Mouse (Mus musculus): ENCODE measurements around the gene Gbgt1. TPM values are rescaled to one million over a fixed set of nuclear protein-coding genes. Genes with fewer than 3 reads are reported as not detected.

Gene Gbgt1
- polyA plus RNA-seq, 1 experiment from 2014 or later = 0.10 TPM

DNA sequence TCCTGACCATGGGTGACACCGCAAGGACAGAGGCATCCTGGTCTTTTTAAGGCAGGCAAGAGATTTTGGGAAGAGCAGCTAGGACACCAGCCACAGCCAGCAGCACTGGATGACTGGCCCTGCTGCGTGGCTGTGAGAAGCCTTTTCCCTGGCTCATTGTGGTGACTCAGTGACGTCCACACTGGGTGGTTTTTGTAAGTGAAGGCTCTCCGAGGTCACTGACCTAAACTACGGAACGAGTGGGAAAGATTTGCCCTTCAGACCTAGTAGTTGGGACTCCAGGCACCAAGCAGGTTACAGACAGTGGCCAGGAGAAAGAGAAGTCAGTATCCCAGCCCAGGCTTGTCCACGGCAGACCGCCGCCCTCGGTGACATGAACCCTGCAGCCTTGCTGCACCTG is 27.7 kb downstream of the Gbgt1 start:
- Histone ChIP-seq H3K27ac (ENCODE audit: low read depth, low read length) (peak overlapping the region; percentile 88), H3K9ac (ENCODE audit: low read length) (no peak overlapping the region), H3K4me2 (no peak overlapping the region), H3K4me1 (ENCODE audit: control insufficient read depth, insufficient read depth, low read length) (peaks cover 32% of the 10 kb centered on the region), H3K9me3 (ENCODE audit: control insufficient read depth, low read length) (no peaks in the 10 kb centered on the region), H3K4me3 (ENCODE audit: low read depth, low read length) (no peak overlapping the region), H3K36me3 (ENCODE audit: control insufficient read depth, insufficient read depth, low read length) (no peaks in the 10 kb centered on the region), H3K27me3 (ENCODE audit: control insufficient read depth, insufficient read depth, low read length) (no peaks in the 10 kb centered on the region)
- ATAC-seq (ENCODE audit: low FRiP score) = no peak
- WGBS = 78% methylated on average over 10 of the region's 10 CpGs
- DNase-seq (ENCODE audit: low spot score, missing footprints) = no peak

DNA sequence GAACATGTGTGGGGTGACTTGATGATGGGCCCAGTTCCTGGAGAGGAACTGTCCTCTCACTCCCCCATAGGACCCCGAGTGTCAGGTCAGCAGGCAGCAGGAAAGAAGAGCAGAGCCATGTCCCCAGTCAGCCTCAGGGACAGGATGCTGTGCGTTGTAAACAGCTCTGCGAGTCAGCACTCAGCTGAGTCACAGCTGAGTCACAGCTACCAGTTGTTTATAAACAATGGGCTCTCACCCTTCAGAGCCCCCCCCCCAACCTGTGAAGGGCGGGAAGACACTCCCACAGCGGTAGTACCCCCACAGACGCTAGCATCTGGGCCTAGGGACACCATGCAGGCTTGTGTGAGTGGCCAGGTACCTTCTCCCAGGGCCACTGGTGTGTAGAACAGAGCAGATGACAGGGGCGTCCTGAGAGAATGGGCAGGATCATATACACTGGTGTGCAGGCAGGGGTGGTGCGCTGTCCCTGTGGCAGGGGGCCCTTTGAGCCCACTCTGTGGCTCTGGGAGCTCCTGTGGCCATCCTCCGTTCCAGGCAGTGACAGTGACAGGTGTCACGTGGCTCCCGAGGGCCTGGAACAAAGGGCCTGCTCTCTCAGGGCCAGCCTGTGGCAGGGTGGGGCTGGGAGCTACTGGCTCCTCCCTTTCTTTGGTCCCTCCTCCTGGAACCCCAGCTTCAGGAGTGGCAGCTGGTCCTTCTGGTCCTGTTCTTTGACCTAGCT is 28.7 kb downstream of the Gbgt1 start:
- peaks cover 36% of the 10 kb centered on the region for H3K4me1 ChIP-seq (ENCODE audit: control insufficient read depth, insufficient read depth, low read length)
- H3K4me2 ChIP-seq = peak overlapping the region; percentile 6; the same call in 1 of the 2 replicates

DNA sequence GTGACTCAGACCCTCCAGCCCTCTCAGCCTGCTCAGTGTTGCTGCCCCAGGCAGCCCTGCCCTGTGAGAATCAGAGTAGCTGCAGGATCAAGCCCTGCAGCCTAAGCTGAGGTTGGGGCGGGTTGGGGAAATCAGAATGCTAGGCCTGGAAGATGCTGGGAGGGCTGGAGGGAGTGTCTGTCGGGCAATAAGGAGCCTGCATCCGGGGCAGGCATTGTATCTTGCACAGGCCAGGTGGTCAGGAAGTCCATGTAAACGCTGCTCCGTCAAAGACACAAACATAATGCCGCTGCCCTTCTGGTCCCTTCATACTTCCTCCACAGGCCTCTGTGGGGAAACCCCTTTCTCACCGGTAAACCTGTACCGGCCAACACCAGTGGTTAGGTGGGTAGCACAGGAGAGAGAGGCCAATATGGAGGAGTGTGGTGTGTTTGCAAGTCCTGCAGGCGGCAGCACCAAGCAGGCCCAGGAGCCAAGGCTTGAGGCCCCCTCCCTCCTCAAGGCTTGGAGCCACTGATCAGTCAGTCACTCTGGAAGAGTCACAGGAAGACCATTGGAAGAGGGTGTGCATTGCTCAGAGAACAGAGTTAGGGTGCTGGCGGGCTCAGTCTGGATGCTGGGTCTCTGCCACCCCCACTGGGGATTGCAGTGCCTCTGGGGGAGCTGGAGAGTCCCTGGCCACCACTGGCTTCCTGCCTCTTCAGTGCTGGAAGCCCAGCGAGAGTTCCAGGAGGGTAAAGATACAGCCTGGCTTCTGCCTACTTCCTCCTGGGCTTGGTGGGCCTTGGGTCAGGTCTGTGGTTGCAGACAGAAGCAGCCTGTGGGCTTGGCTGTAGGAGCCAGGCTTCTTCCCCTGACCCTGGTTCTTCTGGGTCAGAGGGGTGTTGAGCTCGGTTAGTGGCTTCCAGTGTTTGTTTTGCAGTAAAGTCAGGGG is 29.5 kb downstream of the Gbgt1 start:
- peak overlapping the region; percentile 54 for H3K9ac ChIP-seq (ENCODE audit: low read length)
- peak overlapping the region; percentile 88 for H3K27ac ChIP-seq (ENCODE audit: low read depth, low read length)
- H3K36me3 ChIP-seq (ENCODE audit: control insufficient read depth, insufficient read depth, low read length) = no peaks in the 10 kb centered on the region
- H3K4me2 ChIP-seq = no peak overlapping the region; the same call in 1 of the 2 replicates
- peak; percentile 24; the same call in 1 of the 2 replicates for ATAC-seq (ENCODE audit: low FRiP score)
- H3K9me3 ChIP-seq (ENCODE audit: control insufficient read depth, low read length) = no peaks in the 10 kb centered on the region
- no peak overlapping the region for H3K4me3 ChIP-seq (ENCODE audit: low read depth, low read length)
- H3K27me3 ChIP-seq (ENCODE audit: control insufficient read depth, insufficient read depth, low read length) = no peaks in the 10 kb centered on the region
- peaks cover 39% of the 10 kb centered on the region for H3K4me1 ChIP-seq (ENCODE audit: control insufficient read depth, insufficient read depth, low read length)
- 47% methylated on average over 12 of the region's 12 CpGs for WGBS
- peak; percentile 88 for DNase-seq (ENCODE audit: low spot score, missing footprints)

More for the DNA sequence above, 28.7 kb downstream of the Gbgt1 start:
- Histone ChIP-seq H3K9me3 (ENCODE audit: control insufficient read depth, low read length) (no peaks in the 10 kb centered on the region), H3K27me3 (ENCODE audit: control insufficient read depth, insufficient read depth, low read length) (no peaks in the 10 kb centered on the region), H3K27ac (ENCODE audit: low read depth, low read length) (peak overlapping the region; percentile 88), H3K36me3 (ENCODE audit: control insufficient read depth, insufficient read depth, low read length) (no peaks in the 10 kb centered on the region), H3K4me3 (ENCODE audit: low read depth, low read length) (no peak overlapping the region), H3K9ac (ENCODE audit: low read length) (peak overlapping the region; percentile 54)
- ATAC-seq (ENCODE audit: low FRiP score) (peak; percentile 90), DNase-seq (ENCODE audit: low spot score, missing footprints) (peak; percentile 91)
- 21% methylated on average over 11 of the region's 11 CpGs for WGBS

GRCm38 (mm10) chr2:28527436-28528353 is 31.0 kb downstream of the Gbgt1 start:
- Histone ChIP-seq H3K9me3 (ENCODE audit: control insufficient read depth, low read length) (no peaks in the 10 kb centered on the region), H3K9ac (ENCODE audit: low read length) (no peak overlapping the region), H3K4me3 (ENCODE audit: low read depth, low read length) (no peak overlapping the region), H3K4me2 (no peak overlapping the region), H3K27me3 (ENCODE audit: control insufficient read depth, insufficient read depth, low read length) (no peaks in the 10 kb centered on the region), H3K4me1 (ENCODE audit: control insufficient read depth, insufficient read depth, low read length) (peaks cover 45% of the 10 kb centered on the region), H3K27ac (ENCODE audit: low read depth, low read length) (no peak overlapping the region), H3K36me3 (ENCODE audit: control insufficient read depth, insufficient read depth, low read length) (no peaks in the 10 kb centered on the region)
- WGBS = 90% methylated on average over 20 of the region's 20 CpGs
- no peak for DNase-seq (ENCODE audit: low spot score, missing footprints)
- no peak for ATAC-seq (ENCODE audit: low FRiP score)

DNA sequence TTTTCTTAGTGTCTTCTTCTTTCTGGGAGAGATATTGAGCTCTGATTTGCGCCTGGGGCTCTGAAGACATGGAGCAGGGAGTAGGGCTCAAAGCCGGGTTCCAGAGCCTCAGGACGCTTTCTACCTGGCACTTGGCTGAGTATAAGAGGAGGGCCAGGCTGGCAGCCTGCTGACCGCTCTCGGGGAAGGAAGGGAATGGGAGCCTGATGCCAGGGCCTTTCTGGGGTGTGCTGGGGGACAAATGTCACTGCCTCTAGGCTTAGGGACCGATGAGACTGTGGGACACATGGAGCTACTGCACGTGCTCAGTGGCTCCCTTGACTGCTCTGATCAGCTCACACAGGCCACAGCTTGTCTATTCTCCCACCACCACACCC is 31.7 kb downstream of the Gbgt1 start:
- Histone ChIP-seq H3K9ac (ENCODE audit: low read length) (no peak overlapping the region), H3K4me2 (no peak overlapping the region), H3K4me3 (ENCODE audit: low read depth, low read length) (no peak overlapping the region), H3K4me1 (ENCODE audit: control insufficient read depth, insufficient read depth, low read length) (peaks cover 51% of the 10 kb centered on the region), H3K9me3 (ENCODE audit: control insufficient read depth, low read length) (no peaks in the 10 kb centered on the region), H3K36me3 (ENCODE audit: control insufficient read depth, insufficient read depth, low read length) (no peaks in the 10 kb centered on the region), H3K27ac (ENCODE audit: low read depth, low read length) (no peak overlapping the region), H3K27me3 (ENCODE audit: control insufficient read depth, insufficient read depth, low read length) (no peaks in the 10 kb centered on the region)
- 84% methylated on average over 7 of the region's 7 CpGs for WGBS
- DNase-seq (ENCODE audit: low spot score, missing footprints) (no peak), ATAC-seq (ENCODE audit: low FRiP score) (no peak)

DNA sequence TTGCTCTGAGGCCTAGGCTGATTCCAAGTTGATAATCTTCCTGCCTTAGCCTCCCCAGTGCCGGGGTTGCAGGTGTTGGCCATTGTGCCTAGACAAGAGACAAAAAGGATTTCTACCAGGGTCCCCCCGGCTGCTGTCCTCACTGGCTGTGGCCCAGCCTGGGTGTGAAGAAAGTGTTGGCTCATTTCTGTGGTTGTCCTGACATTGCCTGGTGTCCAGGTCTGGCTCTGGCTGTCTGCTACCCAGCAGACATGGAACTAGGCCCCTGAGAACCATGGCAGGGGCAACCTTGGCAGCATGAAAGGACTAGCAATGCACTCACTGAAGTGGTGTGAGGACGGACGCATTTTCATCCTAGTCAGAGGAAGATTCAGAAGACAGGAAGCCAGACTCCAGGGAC is 33.2 kb downstream of the Gbgt1 start:
- DNase-seq (ENCODE audit: low spot score, missing footprints) = no peak
- Histone ChIP-seq H3K9me3 (ENCODE audit: control insufficient read depth, low read length) (no peaks in the 10 kb centered on the region), H3K36me3 (ENCODE audit: control insufficient read depth, insufficient read depth, low read length) (no peaks in the 10 kb centered on the region), H3K27ac (ENCODE audit: low read depth, low read length) (no peak overlapping the region), H3K4me2 (no peak overlapping the region), H3K4me1 (ENCODE audit: control insufficient read depth, insufficient read depth, low read length) (peaks cover 57% of the 10 kb centered on the region), H3K27me3 (ENCODE audit: control insufficient read depth, insufficient read depth, low read length) (no peaks in the 10 kb centered on the region), H3K4me3 (ENCODE audit: low read depth, low read length) (no peak overlapping the region), H3K9ac (ENCODE audit: low read length) (no peak overlapping the region; the same call in 1 of the 2 replicates)
- no peak for ATAC-seq (ENCODE audit: low FRiP score)
- WGBS = 82% methylated on average over 4 of the region's 4 CpGs

DNA sequence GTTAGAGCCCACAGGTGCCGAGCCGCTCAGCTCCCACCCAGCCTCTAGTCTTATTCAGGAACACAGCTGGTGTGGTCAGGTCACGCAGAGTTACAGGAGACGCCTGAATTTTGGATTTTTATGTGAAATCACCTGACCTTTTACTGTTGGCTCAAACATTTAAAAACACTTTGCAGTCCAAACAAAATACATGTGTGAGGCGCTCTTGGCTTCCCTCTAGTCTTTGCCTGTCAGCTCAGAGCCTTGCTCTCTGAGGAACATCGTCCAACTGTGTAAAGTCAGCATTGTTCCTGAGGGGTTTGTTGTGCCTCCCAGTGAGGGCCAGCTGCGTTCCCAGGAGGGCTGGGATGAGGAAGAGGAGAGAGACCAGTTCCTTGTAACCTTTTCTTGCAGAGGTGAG is 33.6 kb downstream of the Gbgt1 start:
- no peak overlapping the region for H3K27ac ChIP-seq (ENCODE audit: low read depth, low read length)
- H3K27me3 ChIP-seq (ENCODE audit: control insufficient read depth, insufficient read depth, low read length) = no peaks in the 10 kb centered on the region
- no peak overlapping the region for H3K4me3 ChIP-seq (ENCODE audit: low read depth, low read length)
- WGBS = 66% methylated on average over 7 of the region's 7 CpGs
- ATAC-seq (ENCODE audit: low FRiP score) (no peak), DNase-seq (ENCODE audit: low spot score, missing footprints) (no peak)
- H3K4me2 ChIP-seq = no peak overlapping the region
- no peaks in the 10 kb centered on the region for H3K9me3 ChIP-seq (ENCODE audit: control insufficient read depth, low read length)
- H3K36me3 ChIP-seq (ENCODE audit: control insufficient read depth, insufficient read depth, low read length) = no peaks in the 10 kb centered on the region
- no peak overlapping the region for H3K9ac ChIP-seq (ENCODE audit: low read length)
- peaks cover 56% of the 10 kb centered on the region for H3K4me1 ChIP-seq (ENCODE audit: control insufficient read depth, insufficient read depth, low read length)

DNA sequence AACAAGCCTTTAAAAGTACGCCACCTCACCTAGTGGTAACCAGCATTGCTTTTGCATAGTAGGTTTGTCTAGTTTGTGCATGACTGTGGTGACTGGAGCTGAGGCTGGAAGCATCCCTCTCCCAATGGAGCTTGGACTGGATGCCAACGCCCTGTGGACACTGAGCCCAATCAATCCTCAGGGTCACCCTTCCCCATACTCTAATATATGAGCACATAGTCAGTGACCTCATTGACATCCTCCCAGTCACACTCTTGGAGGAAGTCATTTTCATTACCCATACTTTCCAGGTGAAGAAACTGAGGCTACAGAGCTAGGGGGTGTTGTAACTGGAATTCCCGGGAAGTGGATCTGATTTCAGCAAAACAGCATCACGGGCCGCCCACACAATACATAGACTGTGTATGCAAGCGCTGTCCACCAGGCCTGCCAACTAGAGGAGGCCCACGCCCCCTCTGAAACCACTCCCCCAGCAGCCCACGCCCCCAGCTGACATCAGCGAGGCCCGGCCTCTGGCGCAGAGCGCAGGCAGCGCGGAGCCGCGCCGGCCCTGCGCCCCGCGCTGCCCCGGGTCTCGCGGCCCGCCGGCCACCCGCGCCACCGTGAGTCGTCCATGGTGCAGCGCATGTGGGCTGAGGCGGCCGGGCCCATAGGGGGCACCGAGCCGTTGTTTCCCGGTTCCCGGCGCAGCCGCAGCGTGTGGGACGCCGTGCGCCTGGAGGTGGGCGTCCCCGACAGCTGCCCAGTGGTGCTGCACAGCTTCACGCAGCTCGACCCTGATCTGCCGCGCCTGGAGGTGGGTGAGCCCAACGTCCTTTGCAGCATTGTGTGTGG is 36.5 kb downstream of the Gbgt1 start:
- Histone ChIP-seq H3K27me3 (ENCODE audit: control insufficient read depth, insufficient read depth, low read length) (no peaks in the 10 kb centered on the region), H3K9ac (ENCODE audit: low read length) (peak overlapping the region; percentile 61), H3K9me3 (ENCODE audit: control insufficient read depth, low read length) (no peaks in the 10 kb centered on the region), H3K27ac (ENCODE audit: low read depth, low read length) (no peak overlapping the region), H3K4me3 (ENCODE audit: low read depth, low read length) (peak overlapping the region; percentile 42), H3K4me2 (peak overlapping the region; percentile 80), H3K4me1 (ENCODE audit: control insufficient read depth, insufficient read depth, low read length) (peaks cover 55% of the 10 kb centered on the region), H3K36me3 (ENCODE audit: control insufficient read depth, insufficient read depth, low read length) (no peaks in the 10 kb centered on the region)
- DNase-seq (ENCODE audit: low spot score, missing footprints) = peak; percentile 96
- ATAC-seq (ENCODE audit: low FRiP score) = peak; percentile 91
- WGBS = 3% methylated on average over 48 of the region's 49 CpGs
